Mouse (Mus musculus) intestine, embryonic 15.5 days (tissue): ENCODE data around the gene Zfp39. TPM values are rescaled to one million over a fixed set of nuclear protein-coding genes. Genes with fewer than 3 reads are reported as not detected.
"Not testable (repeated sequence)": the region's sequence is repeated elsewhere in the genome, so short reads cannot be mapped to it uniquely, and the experiment has no call there.

Experiments
- ATAC-seq: fragments of 200-750 bp; cut with Nextera tagmentation; 2 replicates; pipeline ENCODE4 v1.8.0; 2017; ENCODE audit warnings: moderate TSS enrichment, moderate library complexity
- H3K27ac ChIP-seq: fragments of 300-500 bp; sonication (generic); 2 replicates; pipeline ENCODE4 v1.5.1; 2015; ENCODE audit warnings: mild to moderate bottlenecking, inconsistent platforms
- H3K27me3 ChIP-seq: fragments of 300-500 bp; sonication (generic); replicated peaks from 2 replicates; pipeline ENCODE4 v1.6.1; 2015; ENCODE audit warnings: inconsistent platforms
- H3K36me3 ChIP-seq: fragments of 300-500 bp; sonication (generic); 2 replicates; pipeline ENCODE4 v1.6.1; 2015; ENCODE audit warnings: inconsistent platforms
- H3K4me1 ChIP-seq: fragments of 300-500 bp; sonication (generic); replicated peaks from 2 replicates; pipeline ENCODE4 v1.6.1; 2015; ENCODE audit warnings: inconsistent platforms
- H3K4me2 ChIP-seq: fragments of 300-500 bp; sonication (generic); replicated peaks from 2 replicates; pipeline ENCODE4 v1.6.1; 2015; ENCODE audit warnings: mild to moderate bottlenecking, inconsistent platforms
- H3K4me3 ChIP-seq: fragments of 300-500 bp; sonication (generic); replicated peaks from 2 replicates; pipeline ENCODE4 v1.5.1; 2015; ENCODE audit warnings: inconsistent platforms
- H3K9ac ChIP-seq: fragments of 300-500 bp; sonication (generic); 2 replicates; pipeline ENCODE4 v1.6.1; 2015; ENCODE audit warnings: inconsistent platforms
- H3K9me3 ChIP-seq: fragments of 300-500 bp; sonication (generic); 2 replicates; pipeline ENCODE4 v1.6.1; 2016; ENCODE audit warnings: inconsistent platforms
- WGBS: fragments of 180-500 bp; shearing (Covaris S2); methylation state at CpG from one replicate; pipeline ENCODE4 v1.1.7; 2015; 5-methylcytosine and 5-hydroxymethylcytosine counted together
- polyA plus RNA-seq: library from polyadenylated mRNA; unstranded; fragments of >200 nt; fragmentation: Nextera tagmentation; extraction: Ambion mirVana; gene quantifications from 2 replicates; pipeline ENCODE4 v1.2.1, GENCODE M21; 2015

Gene Zfp39
- polyA plus RNA-seq, 1 experiment from 2014 or later, result 4.6 TPM

DNA sequence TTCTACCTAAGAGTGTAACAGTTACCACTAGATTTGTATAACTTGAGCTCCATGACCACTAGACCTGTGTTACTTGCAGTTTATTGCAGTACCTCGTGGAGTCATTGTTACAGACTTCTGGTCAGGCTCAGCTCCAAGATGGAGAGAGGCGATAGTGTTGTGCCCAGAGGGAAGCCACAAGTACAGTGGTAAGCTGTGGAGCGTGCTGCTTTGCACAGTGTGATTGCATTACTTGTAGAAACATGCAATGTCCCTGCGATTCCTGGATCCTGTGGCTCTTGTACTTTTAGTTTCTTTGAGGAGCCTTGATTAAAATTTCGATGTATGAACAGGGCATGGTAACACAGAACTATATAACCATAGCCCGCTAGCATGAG is 36.1 kb downstream of the Zfp39 start:
- Histone ChIP-seq H3K36me3 (no peaks in the 10 kb centered on the region), H3K9me3 (no peaks in the 10 kb centered on the region), H3K9ac (peak overlapping the region; percentile 74), H3K27ac (no peak overlapping the region), H3K4me1 (peaks cover 11% of the 10 kb centered on the region; the same call in 1 of the 2 replicates), H3K4me2 (peak overlapping the region; percentile 74), H3K27me3 (no peaks in the 10 kb centered on the region), H3K4me3 (peak overlapping the region; percentile 80)
- 0 out of 2 replicates have a peak, but pooled peaks have one; percentile 11 for ATAC-seq
- WGBS, result 75% methylated on average over 6 of the region's 6 CpGs

DNA sequence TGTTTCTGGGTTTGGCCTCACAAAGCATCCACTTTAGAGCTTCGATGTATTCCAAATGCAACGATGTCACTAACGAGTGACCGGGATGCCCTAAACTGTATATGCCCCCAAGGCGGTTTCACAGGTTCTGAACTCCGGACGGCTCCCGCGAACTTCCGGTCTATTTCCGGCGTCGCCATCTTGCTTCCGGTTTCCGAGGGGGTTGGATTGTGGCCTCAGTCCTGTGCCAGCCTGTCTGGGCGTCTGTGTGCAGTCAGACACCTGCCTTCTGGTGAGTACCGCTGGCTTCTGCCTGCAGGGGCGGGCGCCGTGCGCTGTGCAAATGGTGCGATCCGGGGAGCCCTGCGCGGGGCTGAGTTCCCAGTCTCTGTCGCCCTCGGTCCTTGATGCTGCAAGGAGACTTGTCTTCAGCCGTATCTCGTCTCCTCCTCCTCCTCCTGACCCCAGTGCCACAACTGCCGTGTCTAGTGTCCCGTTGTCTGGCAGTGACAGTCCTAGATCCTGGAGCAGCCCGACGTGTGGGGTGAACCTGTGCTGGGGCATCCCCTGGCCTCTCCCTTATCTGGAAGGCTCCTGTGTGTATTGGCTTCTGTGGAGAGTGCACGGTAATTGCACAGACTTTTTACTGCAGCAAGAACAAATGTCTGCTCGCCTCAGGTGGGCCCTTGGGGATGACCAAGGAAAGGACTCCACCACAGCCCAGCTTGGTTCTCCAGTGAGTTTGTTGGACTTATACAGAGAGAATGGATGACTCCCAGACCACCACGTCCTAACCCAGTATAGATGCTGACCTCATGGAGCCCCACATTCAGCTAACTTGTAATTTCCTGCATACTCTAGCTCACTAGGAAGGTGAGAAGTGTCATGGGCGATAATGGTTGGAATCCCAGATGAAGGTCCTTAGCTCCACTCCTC is 36.7 kb downstream of the Zfp39 start, which contains the start of gene 2810021J22Rik:
TSS of gene 2810021J22Rik (plus strand) at position 178 of the 915 bp plus-strand sequence.
- H3K4me2 ChIP-seq, result peak within 1 kb of the TSS; percentile 74
- peak within 1 kb of the TSS; percentile 90 for H3K27ac ChIP-seq
- H3K4me3 ChIP-seq, result peak within 1 kb of the TSS; percentile 80
- H3K36me3 ChIP-seq, result no peaks in the 10 kb centered on the region
- H3K9me3 ChIP-seq, result no peaks in the 10 kb centered on the region
- ATAC-seq, result peak; percentile 95
- H3K27me3 ChIP-seq, result no peaks in the 10 kb centered on the region
- WGBS, result 3% methylated on average over 37 of the region's 37 CpGs
- peak within 1 kb of the TSS; percentile 74 for H3K9ac ChIP-seq
- peaks cover 11% of the 10 kb centered on the region; the same call in 1 of the 2 replicates for H3K4me1 ChIP-seq

DNA sequence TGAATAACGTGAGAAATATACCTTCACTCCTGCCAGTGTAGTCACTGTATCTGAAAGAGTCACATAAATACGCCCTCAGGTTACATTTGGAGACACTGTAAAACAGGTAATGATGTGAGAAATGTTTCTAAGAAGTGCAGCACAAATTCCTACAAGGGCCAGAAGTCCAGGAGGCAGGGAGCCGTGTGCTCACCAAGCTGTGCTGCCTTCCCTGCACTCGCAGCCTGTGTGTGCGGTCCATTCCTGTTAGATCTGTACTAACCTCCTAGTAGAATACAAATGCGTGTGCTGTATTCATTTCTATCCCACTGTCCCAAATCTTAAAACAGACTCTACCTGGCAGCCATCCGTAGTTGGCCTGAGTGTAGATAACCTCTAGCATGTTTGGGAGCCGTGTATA is 43.3 kb downstream of the Zfp39 start:
- H3K9ac ChIP-seq, result no peak overlapping the region
- no peak for ATAC-seq
- no peak overlapping the region for H3K27ac ChIP-seq
- H3K4me1 ChIP-seq, result no peaks in the 10 kb centered on the region
- H3K4me3 ChIP-seq, result no peak overlapping the region
- H3K36me3 ChIP-seq, result peaks cover 45% of the 10 kb centered on the region
- H3K27me3 ChIP-seq, result no peaks in the 10 kb centered on the region
- no peaks in the 10 kb centered on the region; the same call in 1 of the 2 replicates for H3K9me3 ChIP-seq
- H3K4me2 ChIP-seq, result no peak overlapping the region
- 96% methylated on average over 8 of the region's 8 CpGs for WGBS

DNA sequence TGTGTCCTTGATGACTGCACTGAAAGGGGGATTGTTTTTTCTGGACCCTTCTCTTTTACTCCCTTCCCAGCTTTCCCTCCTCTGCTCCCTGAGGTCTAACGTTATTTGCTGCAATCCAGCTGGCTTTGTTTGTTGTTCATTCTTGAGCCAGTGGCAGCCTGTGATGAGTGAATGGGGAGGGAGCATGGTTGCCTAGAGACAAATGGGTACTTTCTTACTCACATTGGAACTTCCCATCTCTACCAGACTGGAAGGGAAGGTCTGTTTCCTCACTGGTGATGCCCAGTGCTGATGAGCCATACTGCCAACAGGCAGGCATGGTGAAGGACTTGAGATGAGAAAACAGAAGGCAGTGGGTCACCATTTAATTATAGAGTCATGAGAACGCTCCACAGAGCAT is 54.3 kb downstream of the Zfp39 start:
- WGBS, result 63% methylated on average over 2 of the region's 2 CpGs

DNA sequence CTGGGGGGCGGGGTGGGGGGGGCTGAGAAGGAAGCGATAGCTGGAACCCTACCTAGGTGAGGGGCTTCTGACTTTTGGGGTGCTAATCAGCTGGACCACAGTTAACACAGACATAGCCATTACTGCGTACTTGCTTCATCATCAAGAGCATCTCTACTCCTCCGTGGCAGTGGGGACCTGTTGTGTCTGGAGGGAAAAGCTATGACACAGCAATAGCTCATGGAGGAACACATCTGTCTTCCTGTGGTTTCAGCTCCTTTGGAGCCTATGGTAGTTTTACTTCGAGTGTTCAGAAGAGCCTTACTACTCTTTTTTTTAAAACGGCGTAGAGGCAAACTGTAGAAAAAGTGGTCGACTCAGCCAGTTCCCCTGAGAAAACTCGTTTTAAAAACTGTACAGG is 56.4 kb downstream of the Zfp39 start:
- Histone ChIP-seq H3K4me2 (peak overlapping the region; percentile 81), H3K36me3 (0 out of 2 replicates have a peak, but pooled peaks cover 12% of the 10 kb centered on the region), H3K27me3 (no peaks in the 10 kb centered on the region), H3K9ac (peak overlapping the region; percentile 88), H3K9me3 (no peaks in the 10 kb centered on the region), H3K4me1 (peaks cover 4% of the 10 kb centered on the region), H3K27ac (no peak overlapping the region), H3K4me3 (peak overlapping the region; percentile 85)
- 41% methylated on average over 9 of the region's 9 CpGs for WGBS
- 0 out of 2 replicates have a peak, but pooled peaks have one; percentile 10 for ATAC-seq

More for the DNA sequence above, 54.3 kb downstream of the Zfp39 start:
- H3K4me1 ChIP-seq, result peaks cover 4% of the 10 kb centered on the region
- H3K9me3 ChIP-seq, result no peaks in the 10 kb centered on the region
- ATAC-seq, result no peak
- H3K4me2 ChIP-seq, result no peak overlapping the region
- no peaks in the 10 kb centered on the region for H3K27me3 ChIP-seq
- H3K9ac ChIP-seq, result no peak overlapping the region
- H3K36me3 ChIP-seq, result 0 out of 2 replicates have a peak, but pooled peaks cover 12% of the 10 kb centered on the region
- no peak overlapping the region for H3K27ac ChIP-seq
- no peak overlapping the region for H3K4me3 ChIP-seq

DNA sequence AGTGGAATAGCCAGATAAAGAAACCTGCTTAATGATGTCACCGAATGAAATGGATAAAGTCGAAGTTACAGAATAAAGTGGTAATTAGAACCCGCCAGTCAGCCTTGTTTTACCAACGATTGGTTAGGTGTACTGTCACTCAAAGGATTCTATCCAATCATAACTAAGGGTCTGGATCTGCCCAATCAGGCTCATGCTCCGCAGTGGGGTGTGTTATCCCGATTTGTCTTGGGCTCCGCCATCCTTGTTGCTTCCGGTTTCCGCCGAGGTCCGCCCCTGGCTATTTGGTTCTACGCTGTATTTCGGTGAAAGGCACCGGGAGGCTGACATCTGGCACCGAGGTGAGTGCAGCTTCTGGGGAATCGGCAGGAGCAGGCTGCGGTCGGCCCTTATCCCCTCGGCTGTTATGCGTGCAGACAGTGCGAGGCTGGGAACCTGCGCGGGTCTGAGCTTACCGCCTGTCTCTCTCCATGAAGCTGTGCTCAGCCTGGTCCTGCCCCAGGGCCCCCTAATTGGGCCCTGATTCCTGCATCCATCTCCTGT is 57.0 kb downstream of the Zfp39 start, which contains the start of gene Gm12258:
TSS of gene Gm12258 (plus strand) at position 240 of the 543 bp plus-strand sequence.
- WGBS, result under 1% methylated on average over 24 of the region's 24 CpGs
- ATAC-seq, result peak; percentile 100
- peak within 1 kb of the TSS; percentile 85 for H3K4me3 ChIP-seq
- H3K9ac ChIP-seq, result peak within 1 kb of the TSS; percentile 88
- no peaks in the 10 kb centered on the region for H3K27me3 ChIP-seq
- H3K36me3 ChIP-seq, result 0 out of 2 replicates have a peak, but pooled peaks cover 12% of the 10 kb centered on the region
- H3K27ac ChIP-seq, result peak within 1 kb of the TSS; percentile 23; the same call in 1 of the 2 replicates
- no peaks in the 10 kb centered on the region for H3K9me3 ChIP-seq
- H3K4me1 ChIP-seq, result peaks cover 4% of the 10 kb centered on the region
- peak within 1 kb of the TSS; percentile 81 for H3K4me2 ChIP-seq

DNA sequence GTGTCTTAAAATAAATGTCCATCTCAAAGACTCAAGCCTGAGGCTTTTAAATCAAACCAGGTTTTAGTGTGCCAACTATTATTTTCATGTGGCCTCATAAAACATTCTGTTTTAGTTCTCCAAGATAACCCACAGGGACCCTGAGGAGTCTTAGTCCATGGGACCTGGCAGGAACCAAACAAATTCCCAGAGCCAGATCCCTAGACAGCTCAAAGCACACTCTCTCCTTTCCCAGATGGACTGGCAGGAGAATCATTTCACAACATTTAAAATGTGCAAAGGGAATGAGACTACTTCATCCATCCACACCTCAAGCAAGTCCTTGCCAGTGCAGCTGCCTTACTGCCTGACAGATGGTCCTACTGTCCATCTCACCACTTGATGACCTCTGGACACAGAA is 65.1 kb downstream of the Zfp39 start, which contains the start of gene Olfr311:
TSS of gene Olfr311 (plus strand) at position 301 of the 400 bp plus-strand sequence.
- not testable (repeated sequence) for H3K4me1 ChIP-seq, H3K9ac ChIP-seq, H3K36me3 ChIP-seq, H3K4me3 ChIP-seq, H3K27me3 ChIP-seq, ATAC-seq, H3K27ac ChIP-seq, H3K4me2 ChIP-seq, H3K9me3 ChIP-seq

Other genes with a start within 250 kb of the Zfp39 start
- not detected in 2 replicates for gene Olfr322, start 245.4 kb downstream of the Zfp39 start, polyA plus RNA-seq
- not detected in 2 replicates for gene Olfr320, start 223.1 kb downstream of the Zfp39 start, polyA plus RNA-seq
- gene Olfr319, start 205.1 kb downstream of the Zfp39 start, polyA plus RNA-seq, result not detected in 2 replicates
- not detected in 2 replicates for gene Olfr318, start 180.2 kb downstream of the Zfp39 start, polyA plus RNA-seq
- not detected in 2 replicates for gene Olfr317, start 165.0 kb downstream of the Zfp39 start, polyA plus RNA-seq
- gene Olfr316, start 151.5 kb downstream of the Zfp39 start, polyA plus RNA-seq, result not detected in 2 replicates
- not detected in 2 replicates for gene Olfr315, start 131.0 kb downstream of the Zfp39 start, polyA plus RNA-seq
- not detected in 2 replicates for gene Olfr314, start 121.3 kb downstream of the Zfp39 start, polyA plus RNA-seq
- 16.8 and 17.2 TPM in 2 replicates for gene Fam183b, start 102.3 kb downstream of the Zfp39 start, polyA plus RNA-seq
- not detected in 2 replicates for gene Olfr313, start 89.2 kb downstream of the Zfp39 start, polyA plus RNA-seq
- gene Olfr312, start 75.0 kb downstream of the Zfp39 start, polyA plus RNA-seq, result not detected in 2 replicates
- not detected in 2 replicates for gene Olfr311, start 65.0 kb downstream of the Zfp39 start, polyA plus RNA-seq
- 5.4 and 6.1 TPM in 2 replicates for gene Gm12258, start 57.1 kb downstream of the Zfp39 start, polyA plus RNA-seq
- gene 2810021J22Rik, start 37.0 kb downstream of the Zfp39 start, polyA plus RNA-seq, result 6.1 and 7.3 TPM in 2 replicates
- 0.27 and 0.34 TPM in 2 replicates for gene Btnl10, start 13.7 kb upstream of the Zfp39 start, polyA plus RNA-seq
- 201 and 207 TPM in 2 replicates for gene Rnf187, start 34.7 kb upstream of the Zfp39 start, polyA plus RNA-seq
- 39.9 and 40.0 TPM in 2 replicates for gene Hist3h2ba, start 44.7 kb upstream of the Zfp39 start, polyA plus RNA-seq
- 27.2 and 28.3 TPM in 2 replicates for gene Hist3h2a, start 50.5 kb upstream of the Zfp39 start, polyA plus RNA-seq
- 0.16 and 0.35 TPM in 2 replicates for gene Trim17, start 50.5 kb upstream of the Zfp39 start, polyA plus RNA-seq
- 16.0 and 17.0 TPM in 2 replicates for gene Trim11, start 73.9 kb upstream of the Zfp39 start, polyA plus RNA-seq
- gene Obscn, start 232.2 kb upstream of the Zfp39 start, polyA plus RNA-seq, result 1.3 TPM in 2 replicates